Mouse (Mus musculus): ENCODE measurements around the gene Sapcd1. TPM values are rescaled to one million over a fixed set of nuclear protein-coding genes. Genes with fewer than 3 reads are reported as not detected.

The Sapcd1 gene
- polyA plus RNA-seq, 1 experiment = 0.94 TPM

- no peak for TF ChIP-seq POLR2A (IDR thresholded peaks at IDR 0.05; ENCODE audit: extremely low read depth, insufficient read depth, low read length)
- no peak for TF ChIP-seq CTCF (IDR thresholded peaks at IDR 0.05; ENCODE audit: extremely low read depth, insufficient read depth, low read length)
- Histone ChIP-seq H3K27ac (ENCODE audit: insufficient read depth, low read length) (no peak overlapping the region), H3K4me3 (ENCODE audit: insufficient read depth, low read length) (no peak overlapping the region), H3K4me1 (ENCODE audit: control insufficient read depth, insufficient read depth, low read length) (no peaks in the 10 kb centered on the region)
These were observed 50.8 kb downstream of the Sapcd1 start for GRCm38 (mm10) chr17:34977000-34977399.

Other genes with a start within 250 kb of the Sapcd1 start
- gene Cyp21a1, start 223.5 kb downstream of the Sapcd1 start, polyA plus RNA-seq (2012; rRNA removed) = not detected in 2 replicates
- gene Stk19, start 191.1 kb downstream of the Sapcd1 start, polyA plus RNA-seq (2012; rRNA removed) = 80.0 and 80.7 TPM in 2 replicates
- gene Dxo, start 191.0 kb downstream of the Sapcd1 start, polyA plus RNA-seq (2012; rRNA removed) = 53.1 and 55.5 TPM in 2 replicates
- gene Skiv2l, start 177.8 kb downstream of the Sapcd1 start, polyA plus RNA-seq (2012; rRNA removed) = 74.0 and 81.2 TPM in 2 replicates
- gene Nelfe, start 177.6 kb downstream of the Sapcd1 start, polyA plus RNA-seq (2012; rRNA removed) = 56.3 and 65.8 TPM in 2 replicates
- 0.08 and 0.32 TPM in 2 replicates for gene Cfb, start 165.5 kb downstream of the Sapcd1 start, polyA plus RNA-seq (2012; rRNA removed)
- gene Zbtb12, start 148.5 kb downstream of the Sapcd1 start, polyA plus RNA-seq (2012; rRNA removed) = 4.8 and 4.9 TPM in 2 replicates
- gene Gm20547, start 146.0 kb downstream of the Sapcd1 start, polyA plus RNA-seq (2012; rRNA removed) = 0.04 and 0.13 TPM in 2 replicates
- 3.2 and 3.4 TPM in 2 replicates for gene C2, start 129.8 kb downstream of the Sapcd1 start, polyA plus RNA-seq (2012; rRNA removed)
- 247 and 264 TPM in 2 replicates for gene Ehmt2, start 129.5 kb downstream of the Sapcd1 start, polyA plus RNA-seq (2012; rRNA removed)
- 0.46 and 0.49 TPM in 2 replicates for gene Slc44a4, start 113.5 kb downstream of the Sapcd1 start, polyA plus RNA-seq (2012; rRNA removed)
- gene Neu1, start 96.8 kb downstream of the Sapcd1 start, polyA plus RNA-seq (2012; rRNA removed) = 49.4 and 50.5 TPM in 2 replicates
- 8.4 and 11.6 TPM in 2 replicates for gene Hspa1b, start 68.8 kb downstream of the Sapcd1 start, polyA plus RNA-seq (2012; rRNA removed)
- not detected in 2 replicates for gene Gm20481, start 58.1 kb downstream of the Sapcd1 start, polyA plus RNA-seq (2012; rRNA removed)
- 12.0 and 14.0 TPM in 2 replicates for gene Hspa1a, start 55.9 kb downstream of the Sapcd1 start, polyA plus RNA-seq (2012; rRNA removed)
- 0.50 and 0.59 TPM in 2 replicates for gene Hspa1l, start 55.3 kb downstream of the Sapcd1 start, polyA plus RNA-seq (2012; rRNA removed)
- 36.9 and 37.2 TPM in 2 replicates for gene Lsm2, start 46.2 kb downstream of the Sapcd1 start, polyA plus RNA-seq (2012; rRNA removed)
- gene Vars, start 27.0 kb downstream of the Sapcd1 start, polyA plus RNA-seq (2012; rRNA removed) = 43.7 and 46.6 TPM in 2 replicates
- gene Vwa7, start 11.4 kb downstream of the Sapcd1 start, polyA plus RNA-seq (2012; rRNA removed) = 0.29 and 0.36 TPM in 2 replicates
- gene Msh5, start 18.7 kb upstream of the Sapcd1 start, polyA plus RNA-seq (2012; rRNA removed) = 0.58 and 0.72 TPM in 2 replicates
- gene Clic1, start 21.9 kb upstream of the Sapcd1 start, polyA plus RNA-seq (2012; rRNA removed) = 18.4 and 18.7 TPM in 2 replicates
- gene Ddah2, start 31.0 kb upstream of the Sapcd1 start, polyA plus RNA-seq (2012; rRNA removed) = 25.1 and 26.8 TPM in 2 replicates
- not detected in 2 replicates for gene Ly6g6c, start 37.4 kb upstream of the Sapcd1 start, polyA plus RNA-seq (2012; rRNA removed)
- gene Mpig6b, start 38.2 kb upstream of the Sapcd1 start, polyA plus RNA-seq (2012; rRNA removed) = not detected in 2 replicates
- 4.8 and 5.5 TPM in 2 replicates for gene Ly6g6e, start 48.9 kb upstream of the Sapcd1 start, polyA plus RNA-seq (2012; rRNA removed)
- gene Ly6g6d, start 50.0 kb upstream of the Sapcd1 start, polyA plus RNA-seq (2012; rRNA removed) = 1.8 and 3.6 TPM in 2 replicates
- 0.44 and 1.1 TPM in 2 replicates for gene Ly6g6f, start 57.6 kb upstream of the Sapcd1 start, polyA plus RNA-seq (2012; rRNA removed)
- 147 and 159 TPM in 2 replicates for gene Abhd16a, start 61.2 kb upstream of the Sapcd1 start, polyA plus RNA-seq (2012; rRNA removed)
- gene Ly6g5c, start 80.3 kb upstream of the Sapcd1 start, polyA plus RNA-seq (2012; rRNA removed) = not detected in 2 replicates
- 0.91 and 1.3 TPM in 2 replicates for gene Ly6g5b, start 87.4 kb upstream of the Sapcd1 start, polyA plus RNA-seq (2012; rRNA removed)
- gene Gpank1, start 93.4 kb upstream of the Sapcd1 start, polyA plus RNA-seq (2012; rRNA removed) = 20.4 and 21.0 TPM in 2 replicates
- 191 and 200 TPM in 2 replicates for gene Csnk2b, start 94.0 kb upstream of the Sapcd1 start, polyA plus RNA-seq (2012; rRNA removed)
- 9.6 and 10.3 TPM in 2 replicates for gene D17H6S53E, start 98.4 kb upstream of the Sapcd1 start, polyA plus RNA-seq (2012; rRNA removed)
- gene Apom, start 104.0 kb upstream of the Sapcd1 start, polyA plus RNA-seq (2012; rRNA removed) = 0.13 TPM in 2 replicates
- gene Bag6, start 107.2 kb upstream of the Sapcd1 start, polyA plus RNA-seq (2012; rRNA removed) = 194 and 212 TPM in 2 replicates
- gene Prrc2a, start 136.9 kb upstream of the Sapcd1 start, polyA plus RNA-seq (2012; rRNA removed) = 269 and 273 TPM in 2 replicates
- gene Aif1, start 148.1 kb upstream of the Sapcd1 start, polyA plus RNA-seq (2012; rRNA removed) = 13.0 and 13.2 TPM in 2 replicates
- 18.9 and 20.2 TPM in 2 replicates for gene Lst1, start 160.4 kb upstream of the Sapcd1 start, polyA plus RNA-seq (2012; rRNA removed)
- 0.71 and 1.5 TPM in 2 replicates for gene Ltb, start 166.4 kb upstream of the Sapcd1 start, polyA plus RNA-seq (2012; rRNA removed)
- gene Tnf, start 174.0 kb upstream of the Sapcd1 start, polyA plus RNA-seq (2012; rRNA removed) = 0.06 and 0.11 TPM in 2 replicates
- gene Lta, start 177.3 kb upstream of the Sapcd1 start, polyA plus RNA-seq (2012; rRNA removed) = 0.19 and 0.32 TPM in 2 replicates
- gene Gm16181, start 192.8 kb upstream of the Sapcd1 start, polyA plus RNA-seq (2012; rRNA removed) = not detected in 2 replicates
- 765 and 777 TPM in 2 replicates for gene Atp6v1g2, start 205.6 kb upstream of the Sapcd1 start, polyA plus RNA-seq (2012; rRNA removed)
- 12.2 and 13.8 TPM in 2 replicates for gene Nfkbil1, start 207.8 kb upstream of the Sapcd1 start, polyA plus RNA-seq (2012; rRNA removed)
- 382 and 400 TPM in 2 replicates for gene Ddx39b, start 213.7 kb upstream of the Sapcd1 start, polyA plus RNA-seq (2012; rRNA removed)
- 64.1 and 72.6 TPM in 2 replicates for gene H2-D1, start 234.7 kb upstream of the Sapcd1 start, polyA plus RNA-seq (2012; rRNA removed)

All from cortical plate, adult 2 months (tissue).